In the genomic region with DNA sequence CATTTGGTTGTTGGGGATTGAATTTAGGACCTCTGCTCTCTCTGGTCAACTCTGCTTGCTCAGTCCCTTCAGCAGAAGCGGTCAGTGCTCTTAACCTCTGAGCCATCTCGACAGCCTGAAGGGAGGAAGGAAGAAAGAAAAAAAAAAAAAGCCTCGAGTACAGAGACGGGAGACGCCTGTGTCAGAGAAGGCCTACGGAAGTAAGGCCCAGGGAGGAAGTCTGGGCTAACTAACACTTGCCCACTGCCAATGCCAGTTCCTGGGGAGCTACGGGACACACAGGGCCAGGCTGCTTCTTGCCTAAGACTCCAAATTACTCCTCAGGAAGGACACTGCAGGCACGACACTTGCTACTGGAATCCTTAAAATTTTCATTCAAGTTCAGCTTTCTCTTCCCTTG, we compare ENCODE assay signal across 10 mouse cellular contexts. TPM values are rescaled to one million over a fixed set of nuclear protein-coding genes. Genes with fewer than 3 reads are reported as not detected.
A peak's percentile ranks its signal among the peaks of the same experiment; 100 is the strongest.
DNase-seq lines count a peak whose midpoint lies in the region; ATAC-seq and TF ChIP-seq lines count a peak whose summit lies in the region.
"Had no signal": no experiment of that assay in that cellular context is flagged by ENCODE, and none has a peak within 500 bp of the region (broad histone marks: within the 10 kb centered on the region; RNA-seq: fewer than 3 reads in every experiment).

No protein-coding gene starts in this region.

- TF ChIP-seq POLR2A in kidney, adult 2 months (IDR thresholded peaks at IDR 0.05; ENCODE audit: low read depth, low read length): no peak

- no peak overlapping the region for H3K4me3 ChIP-seq in kidney, adult 2 months (ENCODE audit: insufficient read depth, low read depth, low read length)
- H3K4me3 ChIP-seq in liver, embryonic 16.5 days (ENCODE audit: low read depth, low read length): no peak overlapping the region
- H3K4me3 ChIP-seq: limb, embryonic 15.5 days; neural tube, embryonic 12.5 days had no signal

- H3K4me2 ChIP-seq in liver, embryonic 16.5 days (ENCODE audit: low read depth, low read length): no peak overlapping the region
- H3K4me2 ChIP-seq: limb, embryonic 15.5 days; neural tube, embryonic 12.5 days had no signal

- peak; percentile 51 for DNase-seq in kidney, adult 2 months
- no peak for DNase-seq in kidney, adult 11 months
- peak; percentile 87 for DNase-seq in 416B (ENCODE audit: low read depth)
- DNase-seq in cerebellum, adult 9-11 months: no peak
- no peak for DNase-seq in right cerebral cortex, postnatal 10 days (ENCODE audit: low spot score in 2 of 2)
- DNase-seq in embryo, embryonic 9.5 days (ENCODE audit: extremely low spot score): no peak

- no peak overlapping the region for H3K9ac ChIP-seq in liver, embryonic 16.5 days (ENCODE audit: low read depth, low read length)
- H3K9ac ChIP-seq: limb, embryonic 15.5 days; neural tube, embryonic 12.5 days had no signal

- H3K27ac ChIP-seq in kidney, adult 2 months (ENCODE audit: insufficient read depth, low read depth, low read length): peak overlapping the region; percentile 42
- no peak overlapping the region for H3K27ac ChIP-seq in liver, embryonic 16.5 days (ENCODE audit: low read length)
- H3K27ac ChIP-seq: neural tube, embryonic 12.5 days had no signal

- peaks cover 16% of the 10 kb centered on the region for H3K4me1 ChIP-seq in kidney, adult 2 months (ENCODE audit: control insufficient read depth, insufficient read depth, low read length)
- peaks cover 3% of the 10 kb centered on the region; the same call in 1 of the 2 replicates for H3K4me1 ChIP-seq in liver, embryonic 16.5 days (ENCODE audit: control insufficient read depth, low read depth, low read length)

- ATAC-seq in CD4-positive, CD25-positive, alpha-beta regulatory T cell, adult 4 months: peak; percentile 31
- peak; percentile 31; the same call in 1 of the 2 replicates for ATAC-seq in liver, embryonic 16.5 days (ENCODE audit: low read depth)

- no peaks in the 10 kb centered on the region for H3K27me3 ChIP-seq in kidney, adult 2 months (replicated peaks; ENCODE audit: control insufficient read depth, insufficient read depth, low read length)
- no peaks in the 10 kb centered on the region for H3K27me3 ChIP-seq in liver, embryonic 16.5 days (ENCODE audit: control insufficient read depth, insufficient read depth, low read depth, low read length)
- H3K27me3 ChIP-seq: limb, embryonic 15.5 days; neural tube, embryonic 12.5 days had no signal

- H3K36me3 ChIP-seq in kidney, adult 2 months (ENCODE audit: control insufficient read depth, insufficient read depth, low read length): no peaks in the 10 kb centered on the region
- no peaks in the 10 kb centered on the region for H3K36me3 ChIP-seq in liver, embryonic 16.5 days (ENCODE audit: control insufficient read depth, insufficient read depth)
- H3K36me3 ChIP-seq: limb, embryonic 15.5 days; neural tube, embryonic 12.5 days had no signal

- TF ChIP-seq CTCF in kidney, adult 2 months (conservative IDR thresholded peaks at IDR 0.05; ENCODE audit: insufficient read depth, insufficient read length, low read depth, low read length): no peak

- no peaks in the 10 kb centered on the region for H3K9me3 ChIP-seq in liver, embryonic 16.5 days (replicated peaks; ENCODE audit: control insufficient read depth, low read length)
- H3K9me3 ChIP-seq: limb, embryonic 15.5 days; neural tube, embryonic 12.5 days had no signal

- 37% methylated on average over 8 of the region's 8 CpGs for WGBS in kidney, adult 2 months
- 33% methylated on average over 8 of the region's 8 CpGs for WGBS in liver, embryonic 16.5 days (ENCODE audit: insufficient replicate concordance)

RNA-seq across cellular contexts. Expression of a gene that starts 15.1 kb away (rescaled TPM):
- polyA plus RNA-seq in kidney, adult 2 months (2012; rRNA removed): 30.8 and 31.3 TPM in 2 replicates
- polyA plus RNA-seq in CD4-positive, CD25-positive, alpha-beta regulatory T cell, adult 4 months (2017; shearing (Covaris generic)): 1 to 10 TPM; 8.0 to 8.9 TPM
- polyA plus RNA-seq in liver, embryonic 16.5 days (2015; fragmentation: Nextera tagmentation; extraction: Ambion mirVana): 1.7 and 2.3 TPM in 2 replicates

Comparison
In these comparisons a context has a peak if more than half of its experiments do, and no peak if none do; other contexts are left out.
1. DNase-seq: peak in kidney, adult 2 months (single experiment) and 416B (single experiment); none in kidney, adult 11 months (single experiment), cerebellum, adult 9-11 months (single experiment), right cerebral cortex, postnatal 10 days (0 of 2) and embryo, embryonic 9.5 days (single experiment).